Mouse (Mus musculus) heart, embryonic 15.5 days (tissue): ENCODE measurements at regions not wholly inside any gene's neighbourhood (a gene's known extent, or its start where the extent isn't known, plus 50 kb on each side); places are given as distances from the start of the nearest gene placed in this dataset.

Experiments
- ATAC-seq: fragments of 200-750 bp; cut with Nextera tagmentation; replicated peaks from 2 replicates; pipeline ENCODE4 v1.8.0; 2017; ENCODE audit warnings: low read depth, moderate TSS enrichment; ENCODE audit not compliant: insufficient number of reproducible peaks, insufficient read depth, low FRiP score
- H3K27ac ChIP-seq: fragments of 300-500 bp; sonication (generic); 2 replicates; pipeline ENCODE4 v1.5.1; 2015; ENCODE audit warnings: mild to moderate bottlenecking, inconsistent platforms
- H3K27me3 ChIP-seq: fragments of 300-500 bp; sonication (generic); 2 replicates; pipeline ENCODE4 v1.6.1; 2015; ENCODE audit warnings: inconsistent platforms
- H3K36me3 ChIP-seq: fragments of 300-500 bp; sonication (generic); 2 replicates; pipeline ENCODE4 v1.6.1; 2015; ENCODE audit warnings: mild to moderate bottlenecking, inconsistent platforms
- H3K4me1 ChIP-seq: fragments of 300-500 bp; sonication (generic); replicated peaks from 2 replicates; pipeline ENCODE4 v1.6.1; 2015; ENCODE audit warnings: inconsistent platforms
- H3K4me2 ChIP-seq: fragments of 300-500 bp; sonication (generic); 2 replicates; pipeline ENCODE4 v1.6.1; 2015; ENCODE audit warnings: inconsistent platforms, mild to moderate bottlenecking, moderate library complexity
- H3K4me3 ChIP-seq: fragments of 300-500 bp; sonication (generic); 2 replicates; pipeline ENCODE4 v1.5.1; 2015; ENCODE audit warnings: mild to moderate bottlenecking, inconsistent platforms
- H3K9ac ChIP-seq: fragments of 300-500 bp; sonication (generic); 2 replicates; pipeline ENCODE4 v1.6.1; 2015; ENCODE audit warnings: mild to moderate bottlenecking, inconsistent platforms
- H3K9me3 ChIP-seq: fragments of 300-500 bp; sonication (generic); replicated peaks from 2 replicates; pipeline ENCODE4 v1.6.1; 2016; ENCODE audit warnings: inconsistent platforms
- WGBS: fragments of 180-500 bp; shearing (Covaris S2); methylation state at CpG from one replicate; pipeline ENCODE4 v1.1.7; 2015; ENCODE audit warnings: mixed read lengths; 5-methylcytosine and 5-hydroxymethylcytosine counted together

DNA sequence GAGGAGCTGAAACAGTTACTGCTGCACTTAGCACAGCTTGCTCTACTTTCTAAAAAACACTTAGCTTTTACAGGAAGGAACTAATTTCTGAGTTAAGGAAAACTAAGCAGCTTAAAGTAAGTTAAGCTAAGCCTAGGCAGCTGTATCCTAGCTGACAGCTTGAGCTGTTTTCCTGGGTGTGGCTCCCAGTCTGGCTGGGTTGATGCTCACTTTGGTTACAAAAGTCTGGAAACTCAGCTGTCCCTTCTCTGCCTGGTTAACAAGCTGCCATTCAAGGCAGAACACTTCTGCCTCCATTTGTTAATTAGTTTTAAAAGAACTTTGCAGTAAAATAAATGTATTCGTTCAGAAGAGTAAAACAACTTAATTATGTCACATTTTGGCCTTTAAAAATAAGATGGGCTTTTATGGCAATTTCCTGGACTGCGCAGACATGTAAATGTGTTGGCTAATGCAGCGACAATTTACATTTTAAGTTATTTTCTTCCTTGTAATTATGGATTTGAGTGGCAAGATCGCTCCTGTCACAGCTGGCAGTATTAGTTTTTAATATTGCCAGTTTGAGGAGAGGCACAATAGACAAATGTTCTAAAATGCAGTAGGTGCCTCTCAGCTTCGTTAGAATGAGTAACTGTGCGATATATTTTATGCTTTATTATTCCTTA, 406.2 kb downstream of the Hace1 start:
- 79% methylated on average over 6 of the region's 6 CpGs for WGBS
- Histone ChIP-seq H3K9me3 (no peaks in the 10 kb centered on the region), H3K4me3 (no peak overlapping the region), H3K36me3 (no peaks in the 10 kb centered on the region), H3K27me3 (no peaks in the 10 kb centered on the region), H3K27ac (no peak overlapping the region), H3K9ac (no peak overlapping the region), H3K4me1 (no peaks in the 10 kb centered on the region), H3K4me2 (no peak overlapping the region)
- no peak for ATAC-seq

DNA sequence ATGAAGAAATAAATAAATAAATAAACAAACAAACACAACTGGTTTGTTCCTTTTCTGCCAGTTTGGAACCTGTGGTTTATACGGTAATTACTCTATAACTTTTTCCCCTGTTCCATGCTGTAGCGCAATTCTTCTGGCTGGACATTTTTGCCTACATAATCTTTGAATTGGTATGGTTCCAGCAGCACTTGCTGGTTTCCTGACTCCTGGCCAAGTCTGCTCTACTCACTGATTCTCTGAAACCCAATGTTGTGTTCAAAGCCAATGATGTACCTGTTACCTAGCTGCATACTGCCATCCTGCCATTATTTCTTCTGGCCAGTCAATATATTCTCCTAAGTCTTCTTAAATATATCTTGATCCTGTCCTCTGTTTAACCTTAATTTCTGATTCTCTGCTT, 408.7 kb downstream of the Hace1 start:
- WGBS, result 78% methylated on average over 2 of the region's 2 CpGs

DNA sequence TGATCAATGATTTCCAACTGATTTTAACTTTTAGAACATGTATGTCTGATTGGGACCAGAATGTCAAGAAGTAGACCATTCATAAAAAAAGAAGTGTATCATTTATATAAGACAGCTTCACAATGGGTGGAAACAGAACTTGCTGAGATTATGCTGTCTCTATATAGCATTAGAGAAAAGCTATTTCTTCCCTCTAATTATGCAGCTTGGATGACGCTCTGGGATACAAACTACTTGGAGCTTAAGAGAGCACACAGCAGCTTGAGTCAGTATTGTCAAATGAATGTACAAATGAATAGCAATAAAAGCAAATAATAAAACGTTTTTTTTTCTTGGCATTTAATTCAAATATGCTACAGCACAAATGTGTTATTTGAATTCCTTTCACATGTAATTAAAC, 428.7 kb downstream of the Hace1 start:
- H3K4me3 ChIP-seq, result no peak overlapping the region
- no peaks in the 10 kb centered on the region for H3K36me3 ChIP-seq
- H3K4me1 ChIP-seq, result no peaks in the 10 kb centered on the region
- 49% methylated on average over 2 of the region's 2 CpGs for WGBS
- no peak overlapping the region for H3K27ac ChIP-seq
- H3K4me2 ChIP-seq, result no peak overlapping the region
- no peaks in the 10 kb centered on the region for H3K27me3 ChIP-seq
- no peak overlapping the region for H3K9ac ChIP-seq
- ATAC-seq, result no peak
- no peaks in the 10 kb centered on the region for H3K9me3 ChIP-seq

More for the DNA sequence above, 408.7 kb downstream of the Hace1 start:
- no peaks in the 10 kb centered on the region for H3K36me3 ChIP-seq
- no peaks in the 10 kb centered on the region for H3K27me3 ChIP-seq
- ATAC-seq, result no peak
- no peak overlapping the region for H3K4me3 ChIP-seq
- H3K9ac ChIP-seq, result no peak overlapping the region
- no peaks in the 10 kb centered on the region for H3K4me1 ChIP-seq
- no peak overlapping the region for H3K27ac ChIP-seq
- H3K4me2 ChIP-seq, result no peak overlapping the region
- no peaks in the 10 kb centered on the region for H3K9me3 ChIP-seq

DNA sequence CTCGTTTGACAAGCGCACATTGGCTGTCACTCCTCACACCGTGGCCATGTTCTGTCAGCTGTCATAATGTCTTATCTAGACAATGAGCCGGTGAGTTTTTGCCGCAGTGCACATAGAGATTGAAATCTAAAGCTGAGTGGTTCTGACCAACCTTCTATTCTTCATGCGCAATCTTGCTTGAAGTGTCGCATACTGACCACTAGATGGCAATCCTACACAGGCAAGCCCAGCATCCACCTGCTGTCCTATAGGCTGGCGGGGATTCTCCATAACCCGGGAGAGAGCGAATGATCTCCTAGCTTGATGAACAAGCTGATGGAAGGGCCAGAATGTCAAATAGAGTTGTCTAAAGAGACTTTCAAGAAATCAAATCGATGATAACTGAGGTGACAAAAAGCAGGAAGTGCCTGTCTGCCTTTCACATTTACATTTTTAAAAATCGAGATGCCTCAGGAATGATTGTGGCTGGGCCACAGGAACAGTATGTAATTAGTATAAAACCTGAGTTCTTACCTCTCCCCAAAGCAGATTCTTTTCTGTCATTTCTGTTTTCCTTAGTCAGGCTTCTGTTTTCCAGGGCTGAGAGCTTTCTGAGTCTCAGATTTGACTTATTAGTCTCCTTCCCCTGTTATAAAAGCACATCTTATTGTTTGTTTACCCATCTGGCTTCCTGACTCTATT, 434.4 kb downstream of the Hace1 start:
- Histone ChIP-seq H3K4me2 (no peak overlapping the region), H3K9me3 (no peaks in the 10 kb centered on the region), H3K4me3 (no peak overlapping the region), H3K36me3 (no peaks in the 10 kb centered on the region), H3K27ac (no peak overlapping the region), H3K4me1 (no peaks in the 10 kb centered on the region), H3K27me3 (no peaks in the 10 kb centered on the region), H3K9ac (no peak overlapping the region)
- WGBS, result 21% methylated on average over 12 of the region's 12 CpGs
- no peak for ATAC-seq

DNA sequence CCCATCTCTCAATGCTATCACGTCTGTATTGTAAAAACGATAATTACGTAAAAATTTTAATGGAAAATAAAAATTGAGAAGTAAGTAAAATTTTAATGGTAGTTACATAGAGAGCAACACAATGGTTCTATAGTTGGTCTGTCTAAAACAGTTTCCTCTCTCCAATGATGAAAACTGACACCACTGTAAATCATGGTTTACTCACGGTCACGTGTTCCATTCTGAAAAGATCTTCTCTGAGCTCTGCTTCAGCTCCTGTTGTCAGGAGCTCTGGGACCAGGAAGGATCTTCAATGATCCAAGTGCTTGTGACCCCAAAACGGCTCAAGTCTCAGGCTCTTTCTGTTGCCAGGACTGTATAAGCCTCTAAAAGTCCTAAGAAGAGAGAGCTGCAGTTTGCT, 435.0 kb downstream of the Hace1 start:
- H3K36me3 ChIP-seq, result no peaks in the 10 kb centered on the region
- 64% methylated on average over 6 of the region's 6 CpGs for WGBS
- no peak for ATAC-seq
- H3K27ac ChIP-seq, result no peak overlapping the region
- no peaks in the 10 kb centered on the region for H3K4me1 ChIP-seq
- no peaks in the 10 kb centered on the region for H3K9me3 ChIP-seq
- no peaks in the 10 kb centered on the region for H3K27me3 ChIP-seq
- H3K4me2 ChIP-seq, result no peak overlapping the region
- H3K4me3 ChIP-seq, result no peak overlapping the region
- H3K9ac ChIP-seq, result no peak overlapping the region

DNA sequence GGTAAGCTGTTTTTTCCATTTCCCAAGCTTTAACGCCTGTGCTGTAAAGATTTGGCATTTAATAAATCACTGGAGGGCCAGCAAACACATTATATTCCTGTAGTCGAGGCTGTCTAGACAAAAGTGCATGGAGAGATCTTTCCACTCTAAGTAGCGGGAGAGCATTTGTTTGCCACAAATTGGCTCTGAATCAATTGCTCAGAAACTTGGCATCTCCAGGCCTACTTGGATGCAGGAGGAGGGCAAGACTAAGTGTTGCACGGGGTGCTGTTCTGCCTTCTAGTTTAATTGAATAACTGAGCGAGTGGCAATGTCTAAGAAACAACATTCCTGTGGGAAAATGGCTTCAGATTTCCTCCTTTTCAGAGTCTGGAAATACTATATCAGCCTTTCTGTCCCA, 438.7 kb downstream of the Hace1 start:
- WGBS, result 56% methylated on average over 5 of the region's 5 CpGs
- no peak for ATAC-seq
- no peaks in the 10 kb centered on the region for H3K36me3 ChIP-seq

DNA sequence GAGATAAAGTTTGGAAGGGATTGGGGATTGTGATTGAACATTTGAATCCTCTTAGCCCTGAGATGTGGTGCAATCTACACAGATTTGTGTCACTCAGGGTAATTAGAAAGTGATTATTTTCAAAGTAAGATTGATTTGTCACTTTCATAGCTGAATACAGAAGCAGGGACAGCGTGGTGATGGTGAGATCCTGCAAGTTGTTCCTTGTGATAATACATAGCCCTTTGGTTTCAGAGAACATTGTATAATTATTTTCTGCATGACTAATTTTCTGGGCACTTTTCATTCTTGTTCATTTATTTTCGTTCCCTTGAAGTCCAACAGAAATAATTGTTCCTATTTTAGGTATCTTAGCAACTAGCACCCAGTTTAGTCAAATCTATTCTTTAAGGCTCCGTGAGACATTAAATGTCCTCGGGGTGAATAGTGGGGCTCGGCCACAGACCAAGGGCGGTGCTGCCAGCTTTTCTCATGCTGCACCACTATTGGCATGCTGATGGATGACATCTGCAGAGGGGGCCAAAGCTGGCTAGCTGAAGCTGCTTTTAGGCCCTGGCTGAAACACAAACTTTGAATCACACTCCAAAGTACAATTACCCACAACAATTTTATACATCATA, 468.0 kb downstream of the Hace1 start:
- 71% methylated on average over 6 of the region's 6 CpGs for WGBS
- no peaks in the 10 kb centered on the region for H3K27me3 ChIP-seq
- no peak overlapping the region for H3K9ac ChIP-seq

More for the DNA sequence above, 438.7 kb downstream of the Hace1 start:
- no peak overlapping the region for H3K27ac ChIP-seq
- no peak overlapping the region for H3K4me3 ChIP-seq
- no peaks in the 10 kb centered on the region for H3K4me1 ChIP-seq
- no peaks in the 10 kb centered on the region for H3K27me3 ChIP-seq
- H3K9ac ChIP-seq, result no peak overlapping the region
- no peak overlapping the region for H3K4me2 ChIP-seq
- no peaks in the 10 kb centered on the region for H3K9me3 ChIP-seq

DNA sequence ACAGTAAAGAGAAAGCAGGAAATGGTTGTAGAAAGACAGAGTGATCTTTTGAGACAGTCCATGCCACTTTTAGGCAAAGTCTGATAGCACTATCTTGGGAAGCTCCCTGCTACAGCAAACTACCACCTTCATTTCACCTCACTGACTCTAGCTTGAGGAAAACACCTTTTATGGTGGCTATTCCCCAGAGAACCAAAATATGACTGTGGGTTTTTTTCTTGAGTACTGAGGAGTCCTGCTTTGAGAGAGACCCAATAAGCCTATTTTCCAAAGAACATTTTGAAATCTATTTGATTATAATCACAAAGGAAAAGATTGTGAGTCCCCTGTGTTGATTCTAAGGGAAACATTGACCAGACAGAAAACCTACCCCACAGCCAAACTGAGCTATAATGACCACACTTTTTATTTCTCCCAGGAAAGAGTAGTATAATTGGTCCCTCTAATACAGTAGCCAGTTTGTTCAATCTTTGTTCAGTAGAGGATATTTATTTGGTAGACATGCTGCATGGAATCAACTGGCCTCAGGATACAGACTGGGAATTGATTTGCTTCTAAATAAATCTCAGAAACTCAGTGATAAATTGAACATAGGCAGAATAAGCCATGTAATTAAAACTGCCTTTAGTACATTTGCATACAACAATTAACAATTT, 468.6 kb downstream of the Hace1 start:
- Histone ChIP-seq H3K4me1 (peaks cover 5% of the 10 kb centered on the region), H3K9ac (no peak overlapping the region), H3K4me2 (no peak overlapping the region), H3K9me3 (no peaks in the 10 kb centered on the region), H3K36me3 (no peaks in the 10 kb centered on the region), H3K4me3 (no peak overlapping the region), H3K27ac (no peak overlapping the region), H3K27me3 (no peaks in the 10 kb centered on the region)
- no peak for ATAC-seq

More for the DNA sequence above, 468.0 kb downstream of the Hace1 start:
- ATAC-seq, result no peak
- Histone ChIP-seq H3K36me3 (no peaks in the 10 kb centered on the region), H3K4me2 (no peak overlapping the region), H3K27ac (no peak overlapping the region), H3K4me1 (peaks cover 5% of the 10 kb centered on the region), H3K9me3 (no peaks in the 10 kb centered on the region), H3K4me3 (no peak overlapping the region)

DNA sequence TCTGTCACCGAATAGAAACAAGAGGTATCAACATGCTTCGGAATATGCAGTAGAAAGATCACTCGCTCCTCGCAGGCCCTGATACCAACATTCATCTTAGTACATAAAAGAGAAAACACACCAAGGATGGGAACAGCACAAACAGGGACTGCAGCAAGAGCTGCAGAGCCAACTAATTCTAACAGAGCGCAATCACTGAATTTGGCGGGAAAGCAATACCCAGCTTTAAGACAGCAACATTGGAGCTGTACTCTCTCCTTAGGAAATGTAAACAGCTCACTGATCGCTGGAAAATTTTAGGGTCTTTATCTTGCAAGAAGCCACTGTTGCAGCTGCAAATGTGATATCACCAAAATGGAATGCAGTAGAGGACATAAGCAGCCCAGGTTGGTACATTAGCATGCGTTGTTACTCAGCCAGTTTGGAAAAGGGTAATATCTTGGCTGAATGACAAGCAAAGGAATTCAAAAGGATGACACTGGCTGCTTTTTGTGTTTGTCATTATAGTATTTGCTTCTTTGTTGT, 469.3 kb downstream of the Hace1 start:
- Histone ChIP-seq H3K4me2 (no peak overlapping the region), H3K9me3 (no peaks in the 10 kb centered on the region), H3K27ac (no peak overlapping the region), H3K9ac (no peak overlapping the region), H3K27me3 (no peaks in the 10 kb centered on the region), H3K36me3 (no peaks in the 10 kb centered on the region), H3K4me3 (no peak overlapping the region), H3K4me1 (peaks cover 5% of the 10 kb centered on the region)
- no peak for ATAC-seq
- WGBS, result 54% methylated on average over 8 of the region's 8 CpGs

DNA sequence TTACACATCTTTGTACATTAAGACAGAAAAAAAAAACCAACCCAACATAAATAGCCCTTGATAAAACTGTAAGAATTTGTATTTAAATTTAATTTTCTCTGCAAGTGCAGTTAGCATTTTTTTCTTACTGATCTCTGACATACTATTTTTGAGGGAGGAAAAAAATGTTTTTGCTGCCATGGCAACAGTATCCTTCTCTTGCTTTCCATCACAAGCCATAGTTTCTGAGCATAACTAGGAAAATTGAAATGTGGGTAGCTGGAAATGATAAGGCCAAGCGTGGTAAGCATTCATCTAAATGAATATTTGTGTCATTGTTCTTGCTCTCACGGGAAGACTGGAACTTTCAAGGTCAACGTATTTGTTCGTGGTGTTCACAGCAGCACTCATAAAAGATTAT, 470.0 kb downstream of the Hace1 start:
- WGBS, result 52% methylated on average over 4 of the region's 4 CpGs
- no peak overlapping the region for H3K27ac ChIP-seq
- peaks cover 5% of the 10 kb centered on the region for H3K4me1 ChIP-seq
- no peak overlapping the region for H3K4me3 ChIP-seq
- no peaks in the 10 kb centered on the region for H3K36me3 ChIP-seq
- no peaks in the 10 kb centered on the region for H3K27me3 ChIP-seq
- no peak overlapping the region for H3K4me2 ChIP-seq
- ATAC-seq, result no peak
- H3K9me3 ChIP-seq, result no peaks in the 10 kb centered on the region
- H3K9ac ChIP-seq, result no peak overlapping the region

DNA sequence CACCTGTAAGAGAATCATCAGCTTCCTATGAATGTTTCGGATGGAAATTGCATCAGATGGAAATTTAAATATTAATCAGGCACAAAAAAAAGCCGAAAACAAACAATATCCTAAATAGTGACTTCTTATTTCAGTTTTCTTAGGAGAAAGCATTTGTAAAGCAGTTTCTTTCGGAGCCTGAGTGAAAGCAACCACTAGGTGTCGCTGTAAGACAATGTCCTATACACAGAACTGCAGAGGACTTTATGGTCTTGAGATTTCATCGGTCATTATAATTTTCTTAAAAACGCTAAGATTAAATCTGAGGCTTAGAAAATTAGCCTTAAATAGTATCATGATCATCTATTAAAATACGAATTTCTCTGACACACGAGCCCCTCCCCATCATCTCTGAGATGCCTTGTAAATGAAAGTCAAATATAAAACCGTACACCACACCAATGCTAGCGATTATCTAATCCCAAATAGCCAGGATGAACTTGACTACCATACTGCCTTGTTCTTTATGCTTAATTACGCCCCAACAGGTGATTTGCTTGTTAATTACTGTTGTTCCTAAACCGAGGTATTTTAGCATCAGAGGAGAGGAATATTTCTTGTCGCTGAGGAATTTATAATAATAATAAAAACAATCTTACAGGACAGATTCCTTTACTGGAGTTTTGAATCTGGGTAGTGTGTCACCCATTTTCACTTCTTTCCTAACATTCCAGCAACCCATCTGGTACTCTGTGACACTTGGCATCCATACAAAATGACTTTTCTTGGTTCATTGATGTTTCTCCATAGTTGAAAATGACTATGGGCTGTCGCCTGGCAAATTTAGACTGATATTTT, 480.0 kb downstream of the Hace1 start:
- H3K9me3 ChIP-seq, result no peaks in the 10 kb centered on the region
- no peak for ATAC-seq
- WGBS, result 36% methylated on average over 14 of the region's 14 CpGs
- no peak overlapping the region for H3K9ac ChIP-seq
- H3K4me2 ChIP-seq, result no peak overlapping the region
- H3K27ac ChIP-seq, result no peak overlapping the region
- H3K27me3 ChIP-seq, result no peaks in the 10 kb centered on the region
- no peaks in the 10 kb centered on the region for H3K4me1 ChIP-seq
- H3K36me3 ChIP-seq, result no peaks in the 10 kb centered on the region
- no peak overlapping the region for H3K4me3 ChIP-seq
